Mouse (Mus musculus): Measurements from ENCODE around the gene Adora2a.

GRCm38 (mm10) chr10:75301195-75301806 is 15.4 kb upstream of the Adora2a start:
- TF ChIP-seq FLI1 (IDR thresholded peaks at IDR 0.05; ENCODE audit: low read length): no peak
- no peak for TF ChIP-seq GATA1 (IDR thresholded peaks at IDR 0.05; ENCODE audit: borderline replicate concordance, low read length)
